Mouse (Mus musculus): ENCODE results near the gene Mmel1. TPM values are rescaled to one million over a fixed set of nuclear protein-coding genes. Genes with fewer than 3 reads are reported as not detected.

The Mmel1 gene
- polyA plus RNA-seq, 1 experiment = 0.06 TPM

GRCm38 (mm10) chr4:154864271-154864771, 5.1 kb upstream of the Mmel1 start:
- peak; percentile 73 for DNase-seq (ENCODE audit: low spot score)

DNA sequence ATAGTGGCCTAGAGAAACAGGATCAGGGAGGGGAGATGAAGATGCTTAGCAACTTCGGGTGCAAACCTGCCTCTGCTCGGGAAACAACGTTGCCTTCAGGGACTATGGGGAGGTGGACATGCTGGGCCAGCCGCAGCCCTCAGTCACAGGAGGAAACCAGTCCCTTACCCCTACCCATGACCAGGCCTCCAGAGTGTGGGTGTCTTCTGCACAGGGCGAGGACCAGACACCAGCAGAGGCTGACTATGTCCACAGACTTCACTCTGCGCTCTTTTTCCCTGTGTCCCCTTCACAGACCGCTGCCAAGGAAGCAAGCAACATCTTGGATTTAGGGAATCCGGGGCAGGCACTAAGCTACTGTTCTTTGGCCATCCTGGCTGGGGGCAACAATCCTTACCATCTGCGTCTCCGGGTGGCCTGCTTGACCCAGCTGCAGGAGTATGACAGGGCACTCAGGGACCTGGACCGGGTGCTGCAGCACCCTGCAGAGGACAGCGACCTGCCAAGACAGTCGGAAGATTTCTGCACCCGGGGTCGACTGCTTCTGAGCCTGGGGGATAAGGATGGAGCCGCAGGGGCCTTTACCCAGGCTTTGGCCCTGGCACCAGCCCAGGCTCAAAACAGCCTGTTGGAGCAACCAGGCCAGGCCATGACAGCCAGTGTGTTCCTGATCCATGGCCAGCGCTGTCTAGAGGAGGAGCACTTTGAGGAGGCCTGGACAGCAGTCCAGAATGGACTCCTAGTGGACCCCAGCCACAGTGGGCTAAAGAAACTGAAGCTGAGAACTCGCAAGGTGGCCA, 4.2 kb upstream of the Mmel1 start:
- DNase-seq (ENCODE audit: low spot score) = no peak

DNA sequence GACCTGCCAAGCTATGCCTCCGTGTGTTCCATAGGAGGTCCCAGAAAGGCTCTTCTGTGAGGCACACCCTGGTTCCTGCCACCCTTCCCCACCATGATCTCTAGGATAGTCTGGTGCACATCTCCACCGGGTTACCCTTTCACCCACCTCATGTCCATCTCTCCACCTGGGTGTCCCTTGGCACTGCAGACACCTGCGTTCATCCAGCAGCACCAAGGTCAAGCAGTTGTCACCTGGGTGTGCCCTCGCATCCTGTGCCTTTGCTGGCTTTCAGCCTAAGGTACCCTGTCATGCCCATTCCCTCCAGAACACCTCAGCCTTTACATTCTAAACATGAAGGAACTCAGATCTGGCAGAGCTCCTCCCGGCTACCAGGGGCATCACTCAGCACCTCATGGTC, 3.0 kb upstream of the Mmel1 start:
- DNase-seq (ENCODE audit: low spot score) = no peak

DNA sequence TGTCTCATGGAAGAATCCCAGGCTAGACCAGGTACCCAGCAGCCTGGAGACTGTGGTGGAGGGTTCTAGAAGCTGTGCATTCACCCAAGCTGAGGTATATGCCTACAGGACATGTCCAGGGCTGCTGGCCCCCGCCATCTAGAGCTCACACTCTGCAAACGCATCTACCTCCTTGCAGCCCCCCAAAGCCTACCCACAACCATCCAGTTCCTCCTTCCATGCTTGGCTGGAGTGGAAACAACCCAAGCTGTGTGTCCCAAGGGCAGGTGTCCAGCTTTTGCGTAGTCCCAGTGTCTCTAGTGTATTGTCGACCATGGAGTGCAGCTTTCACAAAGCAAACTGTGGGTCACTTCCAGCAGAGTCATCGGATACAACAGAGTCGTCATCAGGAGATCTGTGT, 2.1 kb upstream of the Mmel1 start:
- no peak for DNase-seq (ENCODE audit: low spot score)

GRCm38 (mm10) chr4:154870721-154871120, 1.3 kb downstream of the Mmel1 start:
- no peak for DNase-seq (ENCODE audit: low spot score)

DNA sequence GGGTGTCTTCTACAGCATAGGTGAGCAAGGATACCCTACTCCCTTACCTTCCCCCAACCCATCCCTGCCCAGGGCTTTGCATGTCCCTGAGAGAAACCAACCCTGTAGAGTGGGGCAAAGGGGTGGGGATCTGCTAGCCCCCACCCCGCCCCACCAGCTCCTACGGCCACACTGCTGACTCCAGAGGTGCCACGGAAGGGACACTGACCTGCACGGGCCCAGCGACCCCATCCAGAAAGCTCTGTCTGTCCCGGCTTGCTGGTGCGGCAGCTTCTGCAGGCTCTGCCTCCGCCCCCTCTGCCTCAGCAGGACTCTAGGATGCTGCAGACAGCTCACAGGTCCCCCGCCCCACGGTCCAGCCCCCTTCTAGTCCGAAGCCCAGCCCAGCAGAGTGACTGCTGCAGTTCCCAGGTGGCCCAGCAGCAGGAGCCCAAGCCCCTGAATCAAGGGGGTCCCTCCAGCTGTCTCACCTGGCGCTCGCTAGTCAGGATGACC, 2.4 kb downstream of the Mmel1 start:
- DNase-seq (ENCODE audit: low spot score) = no peak

DNA sequence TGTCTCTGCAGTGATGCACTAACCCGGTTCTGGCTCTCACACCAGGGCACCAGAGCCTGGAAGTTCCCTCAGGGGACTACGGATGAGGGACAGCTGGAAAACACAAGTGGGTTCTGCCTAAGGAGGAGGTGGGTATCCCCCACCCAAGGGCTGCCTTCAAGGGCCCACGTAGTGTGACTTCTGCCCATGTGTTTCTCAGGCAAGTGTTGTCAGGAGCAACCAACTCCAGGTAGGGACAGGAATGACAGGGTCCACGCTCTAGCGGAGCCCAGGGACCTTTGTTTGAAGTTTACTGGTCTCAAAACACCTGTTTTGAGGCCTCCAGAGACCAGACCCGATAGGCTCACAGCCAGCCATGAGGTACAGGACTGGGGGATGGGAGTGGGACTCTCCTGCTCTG, 3.8 kb downstream of the Mmel1 start:
- no peak for DNase-seq (ENCODE audit: low spot score)

GRCm38 (mm10) chr4:154877864-154878548, 8.6 kb downstream of the Mmel1 start:
- DNase-seq (ENCODE audit: low spot score) = peak; percentile 83

DNA sequence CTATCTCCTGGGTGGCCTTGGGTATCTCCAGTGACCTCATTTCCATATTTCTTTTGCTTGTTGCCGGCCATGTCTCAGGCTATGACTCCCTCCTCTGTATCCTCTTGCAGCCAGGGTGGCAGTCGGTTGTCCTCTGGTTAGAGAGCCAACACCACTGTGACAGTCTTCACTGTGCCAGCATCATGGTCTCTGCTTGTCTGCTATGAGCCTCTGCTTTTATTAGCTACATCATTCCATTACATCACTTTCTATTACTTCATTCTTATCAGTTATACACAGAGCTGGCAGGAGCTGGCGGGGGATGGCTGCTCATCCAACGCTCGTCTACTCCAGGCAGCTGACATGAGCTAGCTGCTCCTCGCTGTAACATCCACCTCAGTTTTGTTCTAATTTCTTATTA, 11.3 kb downstream of the Mmel1 start:
- DNase-seq (ENCODE audit: low spot score) = no peak

DNA sequence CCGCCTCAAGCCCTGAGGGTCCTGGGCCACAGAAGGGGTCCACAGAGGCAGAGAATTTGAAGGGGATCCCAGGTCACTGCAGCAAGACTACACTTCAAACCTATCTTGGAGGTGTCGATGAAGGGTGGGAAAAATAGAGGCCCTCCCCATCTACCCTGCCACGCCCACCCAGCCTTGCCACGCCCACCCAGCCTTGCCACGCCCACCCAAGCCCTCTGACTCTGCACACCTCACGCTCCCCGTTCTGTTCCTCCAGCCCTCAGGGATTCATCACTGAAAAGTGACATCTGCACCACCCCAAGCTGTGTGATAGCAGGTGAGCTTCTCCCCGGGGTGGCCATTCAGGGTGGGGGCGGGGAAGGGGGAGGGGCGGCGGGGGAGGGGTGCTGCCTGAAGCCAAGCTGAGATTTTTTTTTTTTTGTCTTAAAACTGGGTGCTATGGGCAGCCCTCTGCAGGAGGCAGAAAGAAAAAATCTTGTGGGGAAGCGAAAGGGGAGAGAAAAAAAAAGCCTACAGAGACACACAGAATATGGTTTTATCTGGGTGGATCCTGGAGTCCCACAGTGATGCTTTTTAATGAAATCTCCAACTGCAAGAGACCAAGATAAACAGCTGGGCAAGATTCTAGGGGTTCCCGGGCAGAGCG, 12.8 kb downstream of the Mmel1 start:
- no peak for DNase-seq (ENCODE audit: low spot score)

GRCm38 (mm10) chr4:154885416-154885815, 16.0 kb downstream of the Mmel1 start:
- no peak for DNase-seq (ENCODE audit: low spot score)

DNA sequence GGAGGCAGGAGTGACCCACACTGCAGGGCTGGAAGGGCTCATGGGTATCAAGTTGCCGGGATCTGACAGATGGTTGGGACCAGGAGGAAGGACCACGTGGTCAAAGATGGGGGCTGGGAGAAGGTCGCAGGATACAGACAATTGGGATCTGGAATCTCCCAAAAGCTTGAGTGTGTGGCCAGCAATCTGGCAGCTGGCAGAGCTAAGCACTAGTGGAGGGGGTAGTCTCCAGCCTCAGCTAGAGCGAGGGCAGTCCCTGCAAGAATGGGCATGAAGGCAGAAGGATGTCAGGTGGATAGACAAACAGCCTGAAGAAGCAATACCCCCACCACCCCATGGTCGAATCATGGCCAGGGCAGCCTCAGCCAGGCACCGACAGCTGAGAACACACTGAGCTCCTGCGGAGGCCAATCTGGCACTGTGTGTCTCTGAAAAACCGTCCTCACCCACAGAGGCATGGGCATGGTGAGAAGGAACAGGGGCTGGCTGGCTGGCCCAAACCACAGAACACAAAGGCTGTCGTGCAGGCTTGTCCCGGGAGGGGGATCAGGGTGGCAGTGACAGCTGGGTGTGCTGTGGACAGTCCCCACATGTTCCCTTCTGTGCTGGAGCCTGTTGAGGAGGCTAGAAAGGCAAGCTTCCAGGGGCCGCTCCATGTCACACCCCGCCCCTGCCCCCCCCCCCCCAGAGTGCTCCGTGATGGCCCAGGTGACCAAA, 17.6 kb downstream of the Mmel1 start:
- no peak for DNase-seq (ENCODE audit: low spot score)

GRCm38 (mm10) chr4:154887593-154888250, 18.3 kb downstream of the Mmel1 start:
- DNase-seq (ENCODE audit: low spot score) = no peak

DNA sequence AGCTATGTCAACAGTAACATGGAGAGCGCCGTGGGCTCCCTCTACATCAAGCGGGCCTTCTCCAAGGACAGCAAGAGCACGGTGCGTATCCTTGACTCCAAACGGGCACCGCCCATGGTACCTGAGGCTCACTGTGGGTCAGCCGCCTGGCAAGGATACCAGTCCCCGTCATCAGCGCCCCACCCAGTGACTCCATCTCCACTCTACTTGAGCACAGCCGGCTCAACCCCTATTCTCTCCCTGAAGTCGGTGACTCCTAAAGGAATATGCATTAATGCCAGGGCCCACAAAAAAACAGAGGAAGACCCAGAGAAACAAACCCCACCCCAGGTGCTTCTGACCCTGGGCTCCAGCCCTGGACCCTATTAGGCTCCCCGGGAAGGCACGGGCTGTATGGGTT, 21.5 kb downstream of the Mmel1 start:
- no peak for DNase-seq (ENCODE audit: low spot score)

DNA sequence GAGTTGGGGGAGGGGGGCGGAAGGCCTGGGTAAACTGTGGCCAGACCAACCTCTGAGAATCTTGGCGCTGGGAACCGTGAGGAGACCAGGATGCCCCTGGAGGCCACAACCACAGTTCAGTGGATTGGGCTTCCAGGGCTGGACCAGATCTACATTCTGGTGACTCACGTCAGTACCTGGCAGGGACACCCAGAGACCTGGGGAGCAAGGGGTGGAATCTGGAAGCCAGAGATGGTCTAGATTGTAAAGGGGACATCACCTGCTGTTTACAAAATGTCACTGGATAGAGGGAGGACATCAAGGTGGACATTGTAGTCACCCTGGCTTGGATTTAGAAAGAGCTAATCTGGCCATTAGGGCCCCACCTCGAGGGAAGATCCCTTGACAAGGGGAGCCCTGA, 26.2 kb downstream of the Mmel1 start:
- no peak for DNase-seq (ENCODE audit: low spot score)

- DNase-seq (ENCODE audit: low spot score) = no peak
Measured at GRCm38 (mm10) chr4:154897676-154898465, 28.5 kb downstream of the Mmel1 start.

DNA sequence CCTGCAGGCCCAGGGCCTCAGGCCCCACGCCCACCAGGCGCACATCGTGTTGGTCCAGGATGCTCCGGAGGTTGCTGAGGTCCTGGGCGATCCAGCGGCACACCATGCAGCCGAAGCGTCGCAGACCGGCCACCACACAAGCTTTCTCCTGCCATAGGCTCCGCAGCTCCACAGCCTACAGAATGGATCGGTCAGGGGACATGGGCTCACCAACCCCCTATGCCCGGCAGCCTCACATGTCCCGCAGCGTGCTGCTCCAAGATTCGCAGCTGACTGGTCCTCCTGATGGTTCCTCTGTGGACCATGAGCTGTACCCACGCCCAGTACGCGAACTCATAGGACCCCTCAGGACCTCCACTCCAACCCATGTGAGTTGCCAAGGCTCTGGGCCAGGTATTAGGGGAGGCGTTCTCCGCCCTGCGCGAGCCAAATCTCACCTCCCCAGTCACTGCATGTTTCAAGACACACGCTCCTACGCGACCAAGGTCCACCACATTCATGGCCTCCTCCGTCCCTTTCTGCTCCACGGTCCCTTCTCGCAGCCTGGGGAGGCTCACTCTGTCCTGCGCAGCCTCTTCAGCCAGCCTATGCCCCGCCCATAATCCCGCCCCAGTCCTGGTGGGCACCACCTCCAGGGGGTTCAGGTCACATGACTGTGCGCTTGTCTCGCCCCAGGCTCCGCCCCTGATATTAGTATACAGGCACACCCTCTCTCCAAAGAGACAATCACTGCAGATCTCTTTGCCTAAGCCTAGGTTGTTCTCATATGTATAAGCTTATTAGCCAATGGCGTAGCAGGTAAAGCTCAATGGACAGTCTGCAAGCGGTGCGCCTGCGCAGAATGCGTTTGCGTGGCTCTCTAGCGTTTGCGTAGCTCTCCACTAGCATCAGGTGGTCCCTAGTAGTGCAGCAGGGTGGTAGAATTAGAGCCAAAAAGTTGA, 29.4 kb downstream of the Mmel1 start, which contains the start of gene Fam213b:
Gene Fam213b (minus strand): TSS at position 630 of the 941 bp plus-strand sequence.
- DNase-seq (ENCODE audit: low spot score) = peak; percentile 39

DNA sequence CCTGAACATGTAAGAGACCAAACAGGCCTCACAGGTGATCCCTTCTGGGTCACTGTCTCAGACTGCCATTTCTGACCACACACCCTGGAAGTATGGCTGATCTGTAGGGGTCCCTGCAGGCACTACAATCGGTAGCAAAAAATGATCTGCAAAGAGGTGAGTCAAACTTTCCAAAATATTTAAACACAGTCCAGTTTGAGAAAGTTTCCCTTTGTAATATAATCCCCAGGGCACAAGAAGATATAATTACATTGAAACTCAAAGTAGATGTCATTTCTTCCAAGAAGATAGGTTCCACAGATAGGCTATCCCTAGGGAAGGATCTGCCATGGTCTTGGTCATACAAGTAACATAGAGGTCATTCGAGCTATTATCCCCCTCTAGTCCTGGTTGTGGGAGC, 33.0 kb downstream of the Mmel1 start:
- DNase-seq (ENCODE audit: low spot score) = no peak

All from urinary bladder, adult 2 months (tissue).